Mouse (Mus musculus): ENCODE measurements around the gene Zdhhc1.

Zdhhc1 gene

GRCm38 (mm10) chr8:105455218-105455617, 41.5 kb downstream of the Zdhhc1 start:
- DNase-seq (ENCODE audit: low spot score), result no peak

GRCm38 (mm10) chr8:105454088-105454487, 42.6 kb downstream of the Zdhhc1 start:
- no peak for DNase-seq (ENCODE audit: low spot score)

- DNase-seq (ENCODE audit: low spot score), result no peak
These were observed 43.4 kb downstream of the Zdhhc1 start for GRCm38 (mm10) chr8:105453296-105453695.

GRCm38 (mm10) chr8:105451903-105452603, 44.6 kb downstream of the Zdhhc1 start:
- no peak for DNase-seq (ENCODE audit: low spot score)

GRCm38 (mm10) chr8:105450977-105451376, 45.7 kb downstream of the Zdhhc1 start:
- no peak for DNase-seq (ENCODE audit: low spot score)

GRCm38 (mm10) chr8:105448596-105448995, 48.1 kb downstream of the Zdhhc1 start:
- DNase-seq (ENCODE audit: low spot score), result no peak

GRCm38 (mm10) chr8:105448188-105448587, 48.5 kb downstream of the Zdhhc1 start:
- DNase-seq (ENCODE audit: low spot score), result no peak

- peak; percentile 82 for DNase-seq (ENCODE audit: low spot score)
These were observed 50.6 kb downstream of the Zdhhc1 start for GRCm38 (mm10) chr8:105446127-105446552.

GRCm38 (mm10) chr8:105445296-105446126, 51.2 kb downstream of the Zdhhc1 start:
- DNase-seq (ENCODE audit: low spot score), result peak; percentile 85

- DNase-seq (ENCODE audit: low spot score), result no peak
These were observed 54.0 kb downstream of the Zdhhc1 start for GRCm38 (mm10) chr8:105442661-105443060.

- peak; percentile 81 for DNase-seq (ENCODE audit: low spot score)
These were observed 55.3 kb downstream of the Zdhhc1 start for GRCm38 (mm10) chr8:105441433-105441832.

GRCm38 (mm10) chr8:105438865-105439264, 57.8 kb downstream of the Zdhhc1 start:
- peak; percentile 82 for DNase-seq (ENCODE audit: low spot score)

- DNase-seq (ENCODE audit: low spot score), result no peak
These were observed 59.5 kb downstream of the Zdhhc1 start for GRCm38 (mm10) chr8:105437078-105437748.

GRCm38 (mm10) chr8:105436218-105436617, 60.5 kb downstream of the Zdhhc1 start:
- no peak for DNase-seq (ENCODE audit: low spot score)

- DNase-seq (ENCODE audit: low spot score), result no peak
These were observed 62.6 kb downstream of the Zdhhc1 start for GRCm38 (mm10) chr8:105434136-105434535.

- DNase-seq (ENCODE audit: low spot score), result no peak
These were observed 63.2 kb downstream of the Zdhhc1 start for GRCm38 (mm10) chr8:105433511-105433910.

- DNase-seq (ENCODE audit: low spot score), result peak; percentile 31
These were observed 63.7 kb downstream of the Zdhhc1 start for GRCm38 (mm10) chr8:105433021-105433420.

- DNase-seq (ENCODE audit: low spot score), result no peak
These were observed 64.8 kb downstream of the Zdhhc1 start for GRCm38 (mm10) chr8:105431743-105432515.

- no peak for DNase-seq (ENCODE audit: low spot score)
These were observed 69.8 kb downstream of the Zdhhc1 start for GRCm38 (mm10) chr8:105426878-105427277.
